Comparison of ENCODE assay signal across 9 mouse cellular contexts in genomic region chr8:47867067-47867466, GRCm38 (mm10). TPM values are rescaled to one million over a fixed set of nuclear protein-coding genes. Genes with fewer than 3 reads are reported as not detected.
DNase-seq lines count a peak whose midpoint lies in the region; ATAC-seq lines count a peak whose summit lies in the region.
"Had no signal": no experiment of that assay in that cellular context is flagged by ENCODE, and none has a peak within 500 bp of the region (broad histone marks: within the 10 kb centered on the region; RNA-seq: fewer than 3 reads in every experiment).

No protein-coding gene starts in this region.

- H3K36me3 ChIP-seq in hindbrain, embryonic 15.5 days = 0 out of 2 replicates have a peak, but pooled peaks cover 4% of the 10 kb centered on the region

- H3K4me1 ChIP-seq in hindbrain, embryonic 15.5 days (replicated peaks) = no peaks in the 10 kb centered on the region

- peak; percentile 96 for ATAC-seq in frontal cortex, adult (ENCODE audit: low TSS enrichment)
- peak; percentile 86 for ATAC-seq in hindbrain, embryonic 15.5 days (ENCODE audit: low FRiP score, low read depth)

- H3K9ac ChIP-seq in hindbrain, embryonic 15.5 days = no peak overlapping the region

- H3K4me2 ChIP-seq in hindbrain, embryonic 15.5 days = no peak overlapping the region

- H3K4me3 ChIP-seq in hindbrain, embryonic 15.5 days = no peak overlapping the region
- H3K4me3 ChIP-seq: megakaryocyte, embryonic 14.5 days had no signal

- no peaks in the 10 kb centered on the region for H3K27me3 ChIP-seq in hindbrain, embryonic 15.5 days
- H3K27me3 ChIP-seq: megakaryocyte, embryonic 14.5 days had no signal

- WGBS in hindbrain, embryonic 15.5 days = 32% methylated on average over 8 of the region's 8 CpGs

- no peaks in the 10 kb centered on the region for H3K9me3 ChIP-seq in hindbrain, embryonic 15.5 days
- H3K9me3 ChIP-seq: megakaryocyte, embryonic 14.5 days had no signal

- H3K27ac ChIP-seq in hindbrain, embryonic 15.5 days (replicated peaks) = no peak overlapping the region

- peak; percentile 91 for DNase-seq in NIH3T3 (ENCODE audit: low read depth)
- peak; percentile 65 for DNase-seq in cerebellum, adult 8-10 months
- DNase-seq in layer of hippocampus, postnatal 25 days (ENCODE audit: extremely low spot score in 1 of 2, low spot score in 1 of 2) = peak; percentile 83 to 97
- peak; percentile 76 for DNase-seq in lung, postnatal 25 days (ENCODE audit: low spot score)
- peak; percentile 80 for DNase-seq in retina, postnatal 1 day
- DNase-seq in thymus, postnatal 36 days = peak; percentile 67 to 73

RNA-seq across cellular contexts. Expression of gene Cldn22, which starts 42.8 kb away (rescaled TPM):
- polyA plus RNA-seq in hindbrain, embryonic 15.5 days (2015; fragmentation: Nextera tagmentation; extraction: Ambion mirVana) = not detected in 2 replicates
- 1 to 10 TPM; 3.8 to 4.2 TPM for total RNA-seq in layer of hippocampus, postnatal 25 days (2021)

RNA-seq across cellular contexts. Expression of gene Cldn24, which starts 45.1 kb away (rescaled TPM):
- not detected in 2 replicates for polyA plus RNA-seq in hindbrain, embryonic 15.5 days (2015; fragmentation: Nextera tagmentation; extraction: Ambion mirVana)
- not detected for total RNA-seq in layer of hippocampus, postnatal 25 days (2021)
